Mouse (Mus musculus) gastrocnemius, adult 2 months (tissue): ENCODE data around the gene Hist2h2aa2. TPM values are rescaled to one million over a fixed set of nuclear protein-coding genes. Genes with fewer than 3 reads are reported as not detected.

ENCODE experiments used
- DNase-seq: peaks from one replicate; pipeline ENCODE4 v3.0.0; 2022
- H3K27ac ChIP-seq: fragments of 200-600 bp; 2 replicates; pipeline ENCODE4 v1.8.1; 2022; ENCODE audit warnings: mild to moderate bottlenecking
- H3K4me3 ChIP-seq: fragments of 200-600 bp; 2 replicates; pipeline ENCODE4 v1.8.1; 2022; ENCODE audit warnings: mild to moderate bottlenecking, moderate library complexity
- CTCF ChIP-seq: fragments of 200-600 bp; IDR thresholded peaks from 2 replicates; pipeline ENCODE4 v1.8.1; 2022; ENCODE audit warnings: antibody characterized with exemption, mild to moderate bottlenecking, moderate library complexity
- intact Hi-C: fragments of 180-260 bp; cut with DNase I; formaldehyde crosslinking; loops from one replicate; pipeline ENCODE4 v1.15.1; 2025
- microRNA-seq: library from miRNA; unstranded; fragments of <30 nt; microRNA quantifications from one replicate; pipeline ENCODE4 v1.2.0, GENCODE M21; 2021
- total RNA-seq, 2 experiments: library from RNA; stranded (reverse); gene quantifications; 2 replicates each; pipeline ENCODE4 v1.2.3; 2021

Hist2h2aa2 gene
- total RNA-seq, 2 experiments from 2014 or later: 172 to 190 TPM

DNA sequence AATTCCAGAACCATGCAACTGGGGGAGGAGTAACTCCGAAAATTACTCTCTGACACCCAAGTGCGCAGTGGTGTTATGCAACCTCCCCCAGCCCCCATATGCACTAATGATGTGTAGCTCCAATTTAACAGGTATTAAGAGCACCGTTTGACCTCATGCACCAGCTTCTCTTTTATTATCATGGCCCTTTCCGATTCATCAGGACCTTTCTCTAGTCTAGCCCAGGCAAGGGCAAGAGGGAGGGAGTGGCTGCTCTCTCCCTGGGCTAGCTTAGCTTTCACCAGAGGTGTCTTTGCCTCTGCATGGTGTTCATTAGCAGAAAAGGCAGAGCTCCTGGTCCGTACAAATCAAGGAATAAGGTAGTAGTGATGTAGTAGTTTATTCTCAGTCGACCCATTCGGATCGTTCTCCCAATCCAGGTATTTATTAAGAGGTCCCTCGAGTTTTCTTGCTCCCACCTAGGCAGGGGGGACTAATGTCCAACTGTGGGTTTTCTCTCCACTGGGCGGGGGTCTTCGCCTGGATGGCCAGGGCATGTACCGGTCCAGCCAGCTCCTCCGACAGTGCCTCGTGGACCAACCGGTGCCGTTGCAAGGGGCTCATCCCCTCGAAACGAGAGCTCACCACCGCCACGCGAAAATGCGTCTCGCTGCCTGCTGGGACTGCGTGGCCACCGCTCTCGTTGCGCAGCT is 43.5 kb downstream of the Hist2h2aa2 start:
- DNase-seq: no peak
- intact Hi-C loops: no loop called here
- Histone ChIP-seq H3K4me3 (peak overlapping the region; percentile 94), H3K27ac (peak overlapping the region; percentile 99)
- no peak for TF ChIP-seq CTCF

GRCm38 (mm10) chr3:96195616-96196313 is 44.3 kb downstream of the Hist2h2aa2 start:
- H3K4me3 ChIP-seq: no peak overlapping the region
- DNase-seq: no peak
- intact Hi-C loops: no loop called here
- no peak overlapping the region for H3K27ac ChIP-seq
- TF ChIP-seq CTCF: no peak

DNA sequence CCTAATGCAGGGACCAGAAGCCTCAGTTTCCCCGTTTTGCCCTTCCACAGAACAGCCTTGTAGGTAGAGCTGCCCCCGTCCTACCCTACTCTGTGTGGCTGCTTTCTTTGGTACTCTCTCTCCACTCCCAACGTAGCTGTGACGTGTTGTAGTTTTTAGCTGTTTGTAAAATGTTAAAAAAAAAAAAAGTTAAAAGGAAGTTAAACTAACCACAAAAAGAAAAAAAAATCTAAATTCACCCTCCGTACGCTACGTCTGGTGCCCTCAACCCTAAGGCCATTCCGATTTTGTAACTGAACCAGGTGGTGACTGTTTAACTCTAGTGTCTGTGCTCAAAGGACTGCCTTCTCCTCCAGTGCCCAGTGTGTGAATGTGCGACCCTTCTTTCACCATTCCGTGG is 45.1 kb downstream of the Hist2h2aa2 start:
- no peak for TF ChIP-seq CTCF
- intact Hi-C loops: no loop called here
- DNase-seq: no peak
- Histone ChIP-seq H3K27ac (no peak overlapping the region), H3K4me3 (no peak overlapping the region)

- intact Hi-C loops: no loop called here
Observed at GRCm38 (mm10) chr3:96192977-96193376, 47.1 kb downstream of the Hist2h2aa2 start.

More at GRCm38 (mm10) chr3:96192977-96193376, 47.1 kb downstream of the Hist2h2aa2 start:
- DNase-seq: no peak
- TF ChIP-seq CTCF: no peak
- Histone ChIP-seq H3K27ac (no peak overlapping the region), H3K4me3 (no peak overlapping the region)

Small RNA genes lying within 50 kb of the gene (microRNA-seq; reads per million reads assigned to microRNA genes)
- gene Gm44492 (not detected), gene Gm47311 (not detected), gene Gm47313 (not detected)

Other genes starting within 250 kb of the Hist2h2aa2 start
- 10 to 100 TPM; 14.2 to 19.3 TPM for gene Plekho1, start 244.3 kb downstream of the Hist2h2aa2 start, total RNA-seq
- gene Vps45, start 181.8 kb downstream of the Hist2h2aa2 start, total RNA-seq: 10 to 100 TPM; 15.0 to 22.7 TPM
- 10 to 100 TPM; 54.6 to 58.3 TPM for gene Otud7b, start 135.7 kb downstream of the Hist2h2aa2 start, total RNA-seq
- 1 to 10 TPM; 1.9 to 2.5 TPM for gene Mtmr11, start 78.3 kb downstream of the Hist2h2aa2 start, total RNA-seq
- gene Sf3b4, start 67.9 kb downstream of the Hist2h2aa2 start, total RNA-seq: 10 to 100 TPM; 11.0 to 11.7 TPM
- under 1 TPM; 0.25 to 0.26 TPM for gene Sv2a, start 59.1 kb downstream of the Hist2h2aa2 start, total RNA-seq
- 10 to 100 TPM; 24.5 to 29.3 TPM for gene Bola1, start 20.6 kb downstream of the Hist2h2aa2 start, total RNA-seq
- gene Hist2h2ab, start 20.4 kb downstream of the Hist2h2aa2 start, total RNA-seq: 1 to 10 TPM in 1 of 2 experiments, under 1 TPM in 1; 0.87 to 1.2 TPM
- gene Hist2h2ac, start 19.4 kb downstream of the Hist2h2aa2 start, total RNA-seq: 10 to 100 TPM in 1 of 2 experiments, 1 to 10 TPM in 1; 8.4 to 10.2 TPM
- 1 to 10 TPM; 5.2 to 6.1 TPM for gene Hist2h2be, start 19.2 kb downstream of the Hist2h2aa2 start, total RNA-seq
- 1 to 10 TPM; 5.4 to 5.6 TPM for gene Hist2h3c2, start 1.1 kb downstream of the Hist2h2aa2 start, total RNA-seq
- gene Hist2h2aa1, start 5.2 kb upstream of the Hist2h2aa2 start, total RNA-seq: 1 to 10 TPM in 1 of 2 experiments, not detected in 1; 2.7 TPM
- gene Hist2h3c1, start 6.4 kb upstream of the Hist2h2aa2 start, total RNA-seq: not detected
- 1 to 10 TPM; 5.7 to 6.6 TPM for gene Hist2h4, start 23.0 kb upstream of the Hist2h2aa2 start, total RNA-seq
- gene Hist2h3b, start 28.4 kb upstream of the Hist2h2aa2 start, total RNA-seq: 10 to 100 TPM in 1 of 2 experiments, 1 to 10 TPM in 1; 7.7 to 11.5 TPM
- 10 to 100 TPM; 18.6 to 24.8 TPM for gene Hist2h2bb, start 29.5 kb upstream of the Hist2h2aa2 start, total RNA-seq
- under 1 TPM in 1 of 2 experiments, not detected in 1; 0.20 TPM for gene Fcgr1, start 53.7 kb upstream of the Hist2h2aa2 start, total RNA-seq
- gene BC107364, start 212.0 kb upstream of the Hist2h2aa2 start, total RNA-seq: not detected